Mouse (Mus musculus): Measurements from ENCODE around the gene Gm43951.

- TF ChIP-seq CTCF (IDR thresholded peaks at IDR 0.05; ENCODE audit: control insufficient read depth, insufficient read depth, insufficient replicate concordance, low read depth, low read length) = no peak
- no peak for TF ChIP-seq POLR2A (IDR thresholded peaks at IDR 0.05; ENCODE audit: control insufficient read depth, low read depth, low read length)
These were observed 33.6 kb upstream of the Gm43951 start for GRCm38 (mm10) chr11:72240062-72240860.
